Mouse (Mus musculus) adrenal gland, postnatal 25 days (tissue): ENCODE measurements around the gene Slc46a1. TPM values are rescaled to one million over a fixed set of nuclear protein-coding genes. Genes with fewer than 3 reads are reported as not detected.

Experiments
- DNase-seq: peaks from one replicate; pipeline ENCODE4 v3.0.0; 2021; ENCODE audit warnings: mixed read lengths
- total RNA-seq: library from RNA; stranded (reverse); gene quantifications from 2 replicates; pipeline ENCODE4 v1.2.3, GENCODE M21; 2021

Slc46a1 gene
- total RNA-seq, 1 experiment from 2014 or later, result 46.2 TPM

DNA sequence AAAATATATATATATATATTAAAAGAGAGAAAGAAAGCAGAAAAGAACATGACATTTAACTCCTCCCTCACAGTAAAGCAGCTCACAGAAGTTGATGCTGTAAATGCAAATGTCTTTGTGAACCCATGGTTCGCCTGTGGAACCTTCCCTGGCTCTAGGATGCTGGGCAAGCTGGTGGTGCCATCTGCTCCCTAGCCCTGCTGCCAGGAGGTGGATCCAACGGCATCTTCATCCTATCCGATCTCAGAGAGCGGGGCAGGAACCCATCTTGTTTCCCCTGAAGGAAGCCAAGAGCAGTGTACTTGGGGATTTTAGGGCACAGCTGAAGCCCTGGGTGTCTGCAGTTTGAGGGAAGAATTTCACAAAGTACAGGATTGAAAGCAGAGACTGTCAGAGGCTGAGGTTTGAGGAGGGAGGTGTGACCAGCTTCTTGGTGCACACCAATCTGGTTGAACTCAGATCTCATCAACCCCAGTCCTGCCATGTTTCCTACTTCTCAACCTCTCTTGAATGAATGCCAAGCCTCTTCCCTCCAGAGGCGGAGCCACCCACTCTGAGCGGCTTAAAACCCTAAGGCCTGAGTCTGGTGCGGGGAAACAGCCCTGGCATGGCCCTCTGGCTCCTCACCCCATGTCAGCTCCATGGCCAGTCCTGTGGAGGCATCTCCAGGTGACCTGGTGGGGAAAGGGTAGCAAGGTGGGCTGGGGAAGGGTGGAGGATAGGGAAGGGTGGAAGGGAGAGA is 37.6 kb downstream of the Slc46a1 start, which contains the start of gene Sebox:
TSS of gene Sebox (plus strand) at position 539 of the 742 bp plus-strand sequence.
- DNase-seq, result no peak

DNA sequence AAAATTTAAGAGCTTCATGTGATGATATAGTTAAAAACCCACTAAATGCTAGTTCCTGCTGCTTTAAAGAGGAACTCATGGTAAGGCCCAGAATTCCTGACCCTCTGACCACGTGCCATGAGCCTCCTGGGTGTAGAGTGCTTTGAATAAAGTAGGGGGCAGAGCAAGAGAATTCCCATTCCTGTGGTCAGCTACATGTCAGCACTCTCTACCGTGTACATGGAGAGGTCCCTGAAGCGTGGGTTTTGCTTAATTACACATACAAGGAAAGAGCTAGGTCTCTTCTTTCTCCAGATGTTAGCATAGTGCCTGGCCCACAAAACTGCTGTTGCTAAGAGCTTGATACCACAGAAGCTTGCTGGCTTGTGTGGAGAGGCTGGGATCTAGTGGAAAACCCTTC is 39.9 kb downstream of the Slc46a1 start:
- DNase-seq, result no peak

DNA sequence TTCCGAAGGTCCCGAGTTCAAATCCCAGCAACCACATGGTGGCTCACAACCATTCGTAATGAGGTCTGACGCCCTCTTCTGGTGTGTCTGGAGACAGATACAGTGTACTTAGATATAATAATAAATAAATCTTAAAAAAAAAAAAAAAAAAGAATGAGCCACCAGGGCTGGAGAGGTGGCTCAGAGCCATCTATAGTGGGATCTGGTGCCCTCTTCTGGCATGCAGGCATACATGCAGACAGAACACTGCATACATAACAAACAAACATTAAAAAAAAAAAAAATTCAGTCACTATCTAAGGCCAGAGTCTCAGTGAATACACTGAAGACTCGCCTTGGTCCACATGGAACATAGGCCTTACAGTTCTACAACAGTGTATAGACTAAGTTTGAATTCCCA is 43.7 kb downstream of the Slc46a1 start:
- DNase-seq, result no peak

DNA sequence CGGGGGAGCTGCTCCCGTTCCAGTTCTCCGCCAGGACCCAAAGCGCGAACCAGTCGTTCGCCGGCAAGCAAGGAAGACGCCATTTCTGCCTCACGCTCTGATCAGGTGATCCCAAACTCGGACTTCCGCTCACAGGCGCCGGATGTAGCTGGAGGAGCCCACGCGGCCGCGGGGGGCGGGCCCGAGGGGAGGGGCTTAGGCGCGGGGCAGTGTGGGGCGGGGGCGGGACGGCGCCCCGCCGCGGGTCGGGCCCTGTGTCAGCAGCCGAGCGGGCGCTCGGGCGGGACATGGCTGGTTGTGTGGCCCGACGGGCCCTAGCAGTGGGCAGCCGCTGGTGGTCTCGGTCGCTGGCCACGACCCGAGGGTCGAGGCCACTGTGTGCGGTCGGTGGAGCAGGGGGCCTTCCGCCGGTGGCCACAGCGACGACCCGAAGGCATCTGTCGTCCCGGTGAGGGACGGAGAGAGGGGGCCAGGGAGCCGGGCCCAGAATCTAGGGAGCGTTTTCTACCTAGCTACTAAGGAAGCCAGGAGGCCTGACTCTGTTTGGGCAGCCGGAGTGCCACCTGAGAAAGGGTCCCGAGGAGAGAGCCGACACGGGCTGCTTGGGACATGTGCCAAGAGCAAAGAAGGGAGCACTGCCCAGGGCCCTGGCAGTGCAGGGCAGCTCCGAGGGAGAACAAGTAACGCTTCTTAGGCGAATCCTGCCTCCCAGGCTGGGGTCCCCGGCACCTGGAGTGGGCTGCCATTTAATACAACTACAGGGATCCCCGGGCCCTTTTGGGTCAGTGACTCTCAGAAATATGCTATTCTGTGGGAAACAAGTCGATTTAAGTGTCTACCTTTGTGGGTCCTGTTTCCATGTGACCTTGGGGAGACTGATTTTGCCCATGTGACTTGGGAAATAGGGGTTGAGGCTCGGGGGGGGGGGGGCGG is 46.8 kb downstream of the Slc46a1 start, which contains the start of the genes Tmem199 and Poldip2:
TSS of gene Tmem199 (minus strand) at position 148 of the 933 bp plus-strand sequence.
TSS of gene Poldip2 (plus strand) at position 169 of the 933 bp plus-strand sequence.
- peak; percentile 91 for DNase-seq

DNA sequence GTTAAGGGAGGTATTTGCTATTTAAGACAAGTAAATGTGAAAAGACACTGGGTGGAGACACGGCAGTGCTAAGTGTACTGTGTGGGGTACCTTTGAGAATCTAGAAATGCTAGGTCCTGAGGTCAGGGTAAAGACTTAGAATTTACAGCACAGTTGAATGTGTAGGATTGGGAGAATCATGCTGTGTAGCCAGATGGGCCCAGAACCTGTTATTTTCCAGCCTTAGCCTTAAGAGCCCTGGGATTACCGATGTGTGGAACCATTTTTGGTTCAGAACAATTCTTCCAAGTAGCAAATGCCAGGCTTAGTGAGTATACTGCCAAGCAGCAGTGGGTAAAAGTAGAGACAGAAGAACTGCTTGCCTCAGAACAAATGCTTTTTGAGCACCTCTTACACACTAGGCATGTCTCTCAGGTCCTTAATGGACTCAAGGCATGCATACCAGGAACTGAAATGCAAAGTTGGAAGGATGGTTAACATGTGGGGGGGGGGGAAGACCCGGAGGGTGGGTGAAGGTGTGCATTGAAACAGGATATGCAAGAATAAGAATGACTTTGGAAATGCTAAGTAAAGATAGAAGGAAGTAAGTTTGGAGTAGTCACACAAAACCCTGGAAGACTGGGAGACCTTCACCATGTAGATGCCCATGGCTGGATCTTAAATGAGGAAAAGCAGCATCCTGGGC is 47.8 kb downstream of the Slc46a1 start:
- no peak for DNase-seq

DNA sequence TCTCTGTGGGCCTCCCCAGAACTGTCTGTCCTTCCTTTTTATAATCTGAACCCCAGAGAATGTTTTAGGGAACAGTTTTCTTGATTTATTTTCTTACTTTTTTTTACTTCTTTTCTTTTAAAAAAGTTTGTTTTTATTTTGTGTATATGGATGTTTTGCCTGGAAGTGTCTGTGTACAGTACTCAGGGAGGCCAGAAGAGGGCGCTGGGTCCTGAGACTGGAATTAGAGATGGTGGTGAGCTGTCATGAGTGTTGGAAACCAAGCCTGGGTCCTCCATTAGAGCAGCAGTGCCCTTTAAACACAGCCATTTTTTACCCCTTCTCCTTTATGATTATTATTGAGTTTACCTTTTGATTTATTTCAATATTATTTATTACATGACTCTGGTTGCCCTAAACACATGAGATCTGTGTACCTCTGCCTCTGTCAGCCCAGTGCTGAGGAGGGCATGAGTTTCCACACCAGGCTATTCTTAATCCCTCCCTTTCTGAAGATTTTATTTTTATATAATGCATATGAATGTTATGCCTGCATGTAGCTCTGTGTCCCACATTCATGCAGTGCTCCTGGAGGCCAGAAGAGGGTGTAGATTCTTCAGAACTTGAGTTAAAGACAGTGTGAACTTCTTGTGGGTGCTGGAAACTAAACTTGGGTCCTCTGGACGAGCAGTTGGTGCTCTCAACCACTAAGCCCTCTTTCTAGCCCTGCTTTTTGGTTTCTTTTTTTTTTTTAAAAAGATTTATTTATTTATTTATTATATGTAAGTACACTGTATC is 50.2 kb downstream of the Slc46a1 start:
- no peak for DNase-seq

DNA sequence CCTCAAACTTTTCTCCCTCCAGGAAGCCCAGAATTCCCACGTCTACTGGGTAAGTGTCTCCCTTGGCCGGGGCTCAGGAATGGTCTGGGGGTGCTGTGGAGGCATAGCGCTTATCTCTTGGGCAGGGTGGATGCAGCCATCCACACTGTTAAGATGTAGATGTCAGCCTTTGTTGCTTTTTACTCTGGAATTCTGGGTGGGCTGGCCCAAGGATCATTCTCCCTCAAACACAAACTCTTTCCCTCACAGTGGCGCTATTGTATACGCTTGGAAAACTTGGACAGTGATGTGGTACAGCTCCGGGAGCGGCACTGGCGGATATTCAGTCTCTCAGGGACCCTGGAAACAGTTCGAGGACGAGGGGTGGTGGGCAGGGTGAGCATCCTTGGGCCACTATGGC is 53.4 kb downstream of the Slc46a1 start:
- no peak for DNase-seq

Other genes starting within 250 kb of the Slc46a1 start
- 96.9 and 111 TPM in 2 replicates for gene Sdf2, start 220.0 kb upstream of the Slc46a1 start, total RNA-seq
- 65.2 and 74.6 TPM in 2 replicates for gene Supt6, start 219.7 kb upstream of the Slc46a1 start, total RNA-seq
- 163 and 168 TPM in 2 replicates for gene 2610507B11Rik, start 203.9 kb upstream of the Slc46a1 start, total RNA-seq
- 1.3 and 1.7 TPM in 2 replicates for gene BC030499, start 174.9 kb upstream of the Slc46a1 start, total RNA-seq
- gene Spag5, start 164.2 kb upstream of the Slc46a1 start, total RNA-seq, result 9.5 and 10.7 TPM in 2 replicates
- 20.9 and 23.2 TPM in 2 replicates for gene Aldoc, start 142.7 kb upstream of the Slc46a1 start, total RNA-seq
- gene Pigs, start 137.3 kb upstream of the Slc46a1 start, total RNA-seq, result 57.0 and 63.2 TPM in 2 replicates
- 27.3 and 45.5 TPM in 2 replicates for gene Unc119, start 122.2 kb upstream of the Slc46a1 start, total RNA-seq
- gene Foxn1, start 79.1 kb upstream of the Slc46a1 start, total RNA-seq, result 0.36 and 0.86 TPM in 2 replicates
- gene Slc13a2, start 43.5 kb upstream of the Slc46a1 start, total RNA-seq, result not detected in 2 replicates
- gene Sarm1, start 32.1 kb downstream of the Slc46a1 start, total RNA-seq, result 6.1 and 6.7 TPM in 2 replicates
- 1.1 and 23.3 TPM in 2 replicates for gene Vtn, start 33.4 kb downstream of the Slc46a1 start, total RNA-seq
- not detected in 2 replicates for gene Sebox, start 37.8 kb downstream of the Slc46a1 start, total RNA-seq
- gene Tmem199, start 46.5 kb downstream of the Slc46a1 start, total RNA-seq, result 32.1 and 35.9 TPM in 2 replicates
- 155 and 159 TPM in 2 replicates for gene Poldip2, start 46.5 kb downstream of the Slc46a1 start, total RNA-seq
- 40.6 and 45.9 TPM in 2 replicates for gene Tnfaip1, start 70.6 kb downstream of the Slc46a1 start, total RNA-seq
- 81.9 and 97.8 TPM in 2 replicates for gene Ift20, start 70.7 kb downstream of the Slc46a1 start, total RNA-seq
- gene Tmem97, start 85.1 kb downstream of the Slc46a1 start, total RNA-seq, result 63.8 and 70.1 TPM in 2 replicates
- gene Nlk, start 231.7 kb downstream of the Slc46a1 start, total RNA-seq, result 66.5 and 93.9 TPM in 2 replicates